Mouse (Mus musculus): ENCODE data around the gene Plac1.

Gene Plac1

DNA sequence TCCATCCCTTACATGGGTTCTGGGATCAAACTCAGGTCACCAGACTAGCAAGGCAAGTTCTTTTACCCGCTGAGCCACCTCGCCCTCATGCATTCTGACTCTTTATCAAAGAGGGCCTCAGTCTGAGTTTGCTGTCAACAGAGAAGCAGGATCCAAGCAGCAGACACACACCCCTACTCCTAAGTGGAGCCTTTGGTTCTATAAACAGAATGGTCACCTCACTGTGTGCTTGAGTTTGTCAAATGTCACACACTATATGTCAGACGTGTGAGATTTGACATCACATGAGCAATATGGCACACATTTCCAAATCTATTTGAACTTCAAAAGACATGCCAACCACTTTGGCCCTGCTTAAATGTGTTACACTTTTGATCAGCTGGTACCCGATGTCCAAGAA lies 42.2 kb downstream of the Plac1 start:
- DNase-seq (ENCODE audit: low spot score): no peak

DNA sequence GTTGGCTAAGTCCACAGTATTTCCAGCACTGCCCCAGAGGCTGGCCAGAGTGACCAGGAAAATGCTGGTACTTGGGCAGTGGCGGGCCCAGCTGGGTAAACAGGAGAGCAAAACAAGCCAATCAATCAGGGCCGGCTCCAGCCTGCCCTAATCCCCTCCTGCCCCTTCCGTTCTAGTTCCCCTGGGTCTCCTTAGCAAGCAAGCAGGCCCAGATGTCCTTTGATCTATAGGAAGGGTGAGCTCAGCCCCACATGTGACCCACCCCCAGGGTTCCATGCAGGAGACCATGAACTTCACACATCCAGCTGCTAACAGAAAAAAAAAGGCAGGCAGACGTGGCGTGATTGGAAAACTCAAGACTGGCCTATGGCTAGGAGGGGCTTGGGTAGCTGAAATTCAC lies 43.5 kb downstream of the Plac1 start:
- DNase-seq (ENCODE audit: low spot score): peak; percentile 44

DNA sequence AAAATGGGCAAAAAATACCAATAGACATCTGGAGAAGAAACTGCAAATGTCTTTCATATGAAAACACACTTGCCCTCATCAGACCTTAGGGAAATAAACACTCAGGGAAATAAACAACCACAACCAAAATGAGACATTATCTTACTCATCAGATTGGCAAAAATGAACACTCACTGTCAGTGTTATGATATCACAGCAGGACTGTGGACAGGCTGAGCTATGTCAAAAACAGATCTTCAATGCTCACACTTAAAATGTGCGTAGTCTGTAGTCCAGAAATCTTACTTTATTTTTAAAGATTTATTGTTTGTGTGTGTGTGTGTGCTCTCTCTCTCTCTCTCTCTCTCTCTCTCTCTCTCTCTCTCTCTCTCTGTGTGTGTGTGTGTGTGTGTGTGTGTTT lies 51.2 kb downstream of the Plac1 start:
- DNase-seq (ENCODE audit: low spot score): no peak

DNA sequence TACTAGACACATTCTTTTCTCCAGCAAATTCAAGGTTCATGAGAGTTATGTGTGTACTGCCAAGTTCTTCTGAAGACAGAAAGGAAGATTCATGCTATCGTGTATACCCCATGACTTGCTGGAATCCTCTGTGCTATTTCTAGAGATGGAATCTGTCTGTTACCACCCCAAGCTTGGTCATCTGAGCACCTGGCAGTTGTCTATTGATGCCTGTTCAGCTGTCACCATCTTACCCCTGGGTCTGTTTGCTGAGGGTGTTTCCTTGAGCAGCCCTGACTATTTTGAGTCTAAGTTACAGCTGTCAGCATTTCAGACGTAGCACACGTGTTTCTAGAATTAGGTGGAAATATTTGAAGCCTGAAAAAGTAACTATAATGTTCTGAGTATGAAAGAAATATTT lies 60.1 kb downstream of the Plac1 start:
- DNase-seq (ENCODE audit: low spot score): no peak

DNA sequence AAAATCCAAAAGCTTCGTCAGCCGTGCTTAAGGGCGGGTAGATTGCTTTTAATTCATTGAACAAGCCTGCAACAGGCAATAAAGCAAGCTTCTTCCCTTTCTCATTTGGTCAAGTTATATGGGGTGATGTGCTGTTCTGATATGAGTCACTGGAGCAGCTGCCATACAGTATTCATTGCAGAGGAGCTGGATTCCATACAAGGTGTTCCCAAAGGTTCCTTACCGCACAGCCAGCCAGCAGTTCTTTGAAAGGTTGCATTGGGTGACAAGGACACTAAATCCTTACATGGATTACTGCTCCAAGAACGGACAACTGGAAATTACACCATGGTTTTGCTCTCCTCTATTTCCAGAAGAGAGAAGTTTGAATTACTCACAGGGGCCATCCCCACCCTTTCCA lies 63.6 kb downstream of the Plac1 start:
- DNase-seq (ENCODE audit: low spot score): no peak

DNA sequence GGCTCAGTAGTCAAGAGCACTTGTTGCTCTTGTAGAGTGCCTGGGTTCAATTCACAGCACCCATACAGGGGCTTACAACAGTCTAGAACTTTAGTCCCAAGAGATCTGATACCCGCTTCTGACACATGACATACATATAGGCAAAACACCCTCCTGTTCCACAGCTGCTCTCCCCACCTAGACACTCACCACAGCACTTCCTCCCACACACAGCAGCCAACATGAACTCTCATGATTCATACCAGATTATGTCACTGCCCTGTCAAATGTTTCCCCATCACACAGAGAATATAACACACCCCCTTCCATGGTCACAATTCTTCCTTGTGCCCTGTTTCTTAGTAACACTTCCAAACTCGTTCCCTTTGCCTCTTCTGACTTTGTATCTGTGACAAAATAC lies 71.3 kb downstream of the Plac1 start:
- DNase-seq (ENCODE audit: low spot score): no peak

DNA sequence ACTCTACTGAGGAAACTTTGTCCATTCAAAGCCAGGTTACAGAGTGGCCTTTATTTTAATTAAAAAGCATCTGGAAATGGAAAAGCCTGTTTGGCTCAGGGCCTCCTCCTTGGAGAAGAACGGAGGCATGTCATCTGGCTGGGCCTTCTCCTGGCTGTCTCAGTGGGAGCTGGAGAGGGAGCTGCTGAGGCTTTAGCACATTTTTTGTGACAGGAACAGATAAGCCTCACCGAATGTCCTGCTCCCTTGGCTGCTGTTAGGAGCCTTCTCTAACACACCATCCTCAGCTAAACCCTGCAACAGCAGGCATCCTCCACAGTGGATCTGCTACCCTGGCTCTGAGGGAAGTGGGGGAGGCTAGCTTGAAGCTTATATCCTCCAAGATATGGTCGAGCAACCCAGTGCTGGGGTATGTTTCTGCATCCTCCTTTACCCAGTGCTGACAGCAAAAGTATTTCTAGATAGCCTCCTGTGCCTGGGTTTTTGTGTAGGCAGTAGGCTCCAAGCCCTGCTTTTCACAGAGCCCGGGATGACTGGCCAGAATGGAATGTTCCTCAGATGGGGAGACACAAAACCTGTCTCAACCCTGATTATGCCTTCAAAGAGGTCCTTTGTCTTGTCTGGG lies 72.9 kb downstream of the Plac1 start:
- DNase-seq (ENCODE audit: low spot score): peak; percentile 8

DNA sequence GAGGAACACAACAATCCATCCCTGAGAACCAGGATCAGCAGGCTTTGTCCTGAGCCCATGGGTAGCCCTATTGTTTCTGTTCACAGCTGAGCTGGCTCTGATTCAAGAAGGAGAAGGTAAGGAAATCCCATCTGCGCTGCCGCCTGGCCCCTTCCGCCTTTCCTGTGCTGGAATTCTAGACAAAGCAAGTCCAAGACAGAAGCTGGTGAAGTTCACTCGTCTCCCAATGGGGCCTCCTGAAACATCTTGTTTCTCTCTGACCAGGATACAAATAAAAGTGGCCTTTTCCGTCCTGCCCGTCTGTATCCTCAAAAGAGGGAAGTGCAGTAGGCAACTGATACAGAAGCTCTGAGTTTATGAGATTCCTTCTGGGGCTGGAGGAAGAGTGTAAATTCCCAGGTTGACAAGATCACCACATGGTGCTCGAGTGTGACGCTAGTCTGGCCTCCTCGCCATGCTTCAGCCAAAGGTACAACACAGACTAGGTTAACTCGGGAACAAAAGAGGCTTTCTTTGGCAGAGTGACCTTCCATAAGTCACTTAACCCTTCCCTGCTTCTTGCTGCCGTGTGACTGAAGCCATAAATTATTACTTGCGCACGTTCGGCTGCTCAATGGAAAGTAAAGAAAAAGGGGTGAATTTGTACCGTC lies 73.5 kb downstream of the Plac1 start:
- DNase-seq (ENCODE audit: low spot score): peak; percentile 50

DNA sequence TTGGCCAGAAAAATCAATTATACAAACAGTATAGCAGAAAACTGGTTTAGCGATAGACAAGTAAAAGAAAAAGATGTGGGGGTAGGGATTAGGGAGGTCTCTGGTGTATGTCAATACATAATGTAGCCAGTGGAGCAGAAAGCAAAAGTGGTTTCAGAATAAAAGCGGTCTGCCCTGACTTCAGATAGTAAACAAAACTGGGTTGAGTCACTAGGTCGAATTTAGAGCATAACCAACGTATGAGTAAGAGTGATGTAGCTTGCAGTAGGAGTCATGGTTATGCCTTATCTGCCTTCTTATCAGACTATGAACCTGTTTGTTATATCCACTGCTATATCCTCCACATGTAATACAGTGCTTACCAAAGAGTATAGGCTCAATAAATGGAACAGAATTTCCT lies 77.3 kb downstream of the Plac1 start:
- no peak for DNase-seq (ENCODE audit: low spot score)

DNA sequence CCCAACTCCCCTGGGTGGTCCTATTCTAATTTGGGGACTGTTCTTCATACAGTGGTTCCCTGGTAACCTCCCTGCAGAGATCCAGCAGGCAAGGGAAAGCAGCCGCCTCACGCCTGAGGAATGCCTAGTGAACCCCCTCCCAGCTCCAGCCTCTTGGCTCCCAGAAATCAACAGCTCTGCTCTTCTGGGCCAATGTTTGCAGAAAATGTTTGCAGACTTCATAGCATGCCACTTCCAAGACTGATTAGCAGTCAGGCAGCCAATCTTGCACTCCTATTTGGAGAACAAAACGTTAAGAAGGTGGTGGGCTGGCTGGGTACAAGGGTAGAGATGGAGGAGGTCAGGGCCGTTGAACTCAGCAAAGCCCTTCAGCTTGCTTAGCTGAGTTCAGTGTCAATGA lies 78.3 kb downstream of the Plac1 start:
- DNase-seq (ENCODE audit: low spot score): peak; percentile 8

DNA sequence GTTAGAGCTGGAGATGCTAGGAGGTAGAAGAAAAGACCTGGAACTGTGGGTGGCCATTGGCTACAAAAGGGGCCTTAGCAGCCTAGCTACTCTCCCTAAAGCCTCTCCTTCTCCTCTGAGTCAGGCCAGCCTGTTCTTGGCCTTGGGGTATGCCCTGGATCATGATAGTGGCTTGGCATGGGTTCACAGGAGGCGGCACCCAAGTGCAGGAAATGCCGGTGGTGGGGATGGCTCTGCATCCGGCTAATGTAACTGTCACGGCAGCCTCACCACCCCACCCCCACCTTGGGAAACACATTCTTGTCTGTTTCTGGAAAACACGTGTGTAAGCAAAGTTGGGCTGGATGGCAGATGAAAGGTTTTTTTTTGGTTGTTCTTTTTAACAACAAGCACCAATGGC lies 78.8 kb downstream of the Plac1 start:
- peak; percentile 32 for DNase-seq (ENCODE audit: low spot score)

DNA sequence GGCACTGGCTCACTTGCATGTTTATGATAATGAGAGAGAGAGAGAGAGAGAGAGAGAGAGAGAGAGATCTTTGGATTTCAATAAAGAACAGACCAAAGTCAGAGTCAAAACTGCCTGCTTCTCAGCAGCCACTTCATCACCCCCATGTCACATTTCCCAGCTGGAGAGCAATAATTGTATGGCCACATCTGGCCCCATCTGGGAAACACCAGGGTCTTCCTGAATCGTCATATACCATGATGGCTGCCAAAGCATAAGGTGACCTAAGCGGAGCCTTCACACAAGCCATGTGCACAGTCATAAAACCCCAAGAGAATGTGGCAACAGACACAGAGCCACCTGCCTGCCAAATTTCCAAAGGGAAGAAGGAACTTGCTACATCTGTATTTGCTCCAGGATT lies 91.9 kb downstream of the Plac1 start:
- DNase-seq (ENCODE audit: low spot score): no peak

DNA sequence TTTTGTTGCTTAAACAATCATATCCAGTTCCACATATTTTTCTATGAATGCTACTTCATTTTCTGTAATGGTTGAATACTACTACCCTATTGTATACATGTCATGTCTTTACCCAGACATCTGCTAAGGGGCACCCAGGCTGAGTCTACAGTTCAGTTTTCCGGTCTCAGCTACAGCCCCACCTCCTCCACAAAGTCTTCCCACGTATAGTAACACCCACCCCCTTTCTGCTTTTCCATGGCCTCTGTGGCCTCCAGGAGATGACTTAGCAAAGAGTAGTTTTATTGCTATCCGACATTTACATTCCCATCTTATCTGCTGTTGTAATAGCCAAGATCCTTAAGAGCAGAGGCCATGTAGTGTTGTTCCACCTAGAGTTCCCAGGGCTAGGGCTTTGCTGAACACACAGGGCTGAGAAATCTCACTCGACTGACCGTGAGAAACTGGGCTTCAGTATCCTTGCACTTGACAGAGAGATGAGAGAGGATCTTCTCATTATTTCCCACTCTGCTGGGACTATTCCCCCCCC lies 93.5 kb downstream of the Plac1 start:
- DNase-seq (ENCODE audit: low spot score): no peak

DNA sequence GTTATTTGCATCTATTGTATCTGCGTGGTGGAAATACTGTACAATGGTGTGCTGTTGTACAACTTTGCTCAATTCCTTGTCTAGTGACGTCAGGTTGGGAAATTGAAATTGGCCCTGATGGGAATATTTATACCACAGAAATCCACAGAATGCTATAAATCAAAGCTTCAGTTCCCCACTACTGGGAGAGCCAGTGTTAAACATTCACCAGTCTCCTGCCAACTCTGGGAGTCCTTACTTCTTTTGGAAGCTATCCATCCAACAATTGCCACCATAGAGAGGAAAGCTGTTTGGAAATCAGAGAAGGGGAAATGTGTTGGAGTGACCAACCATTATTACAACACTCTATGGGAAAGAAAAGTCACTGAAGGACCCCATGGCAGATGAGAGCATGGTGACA lies 100.3 kb downstream of the Plac1 start:
- no peak for DNase-seq (ENCODE audit: low spot score)

DNA sequence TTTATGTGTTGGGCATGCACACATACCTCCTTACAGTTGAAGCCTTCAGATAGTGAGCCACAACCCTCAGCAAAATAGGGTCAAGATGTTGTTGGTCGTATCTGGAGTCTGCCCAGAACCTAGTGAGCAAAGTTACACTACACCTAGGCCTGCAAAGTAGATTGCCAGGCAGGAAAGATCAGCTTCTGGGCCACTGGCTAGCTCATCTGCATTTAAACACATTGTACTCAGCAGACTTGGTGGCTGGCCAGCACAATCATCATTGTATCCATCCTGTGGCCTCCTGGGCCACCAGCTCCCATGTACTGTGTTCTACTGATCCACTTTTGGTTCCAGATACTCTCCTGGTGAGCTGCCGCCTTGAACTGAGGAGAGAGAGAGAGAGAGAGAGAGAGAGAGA lies 102.8 kb downstream of the Plac1 start:
- DNase-seq (ENCODE audit: low spot score): no peak

DNA sequence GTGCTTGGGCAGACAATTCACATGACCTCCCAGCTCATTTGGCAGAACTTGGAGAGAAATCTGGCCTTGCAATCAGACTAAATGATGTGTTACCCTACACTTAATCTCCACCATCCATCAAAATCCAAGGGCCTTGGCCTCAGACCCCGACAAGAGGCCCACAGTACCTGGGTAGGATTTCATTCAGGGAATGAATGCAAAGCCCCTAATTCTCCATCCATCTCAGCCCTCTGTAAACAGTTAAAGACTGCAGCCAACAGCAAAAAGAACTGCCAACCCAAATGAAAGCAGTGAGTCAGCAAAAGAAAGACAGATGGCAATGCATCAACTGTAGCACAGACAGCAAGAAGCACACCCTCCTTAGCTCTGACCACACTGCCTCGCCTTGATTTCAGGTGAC lies 110.4 kb downstream of the Plac1 start:
- no peak for DNase-seq (ENCODE audit: low spot score)

DNA sequence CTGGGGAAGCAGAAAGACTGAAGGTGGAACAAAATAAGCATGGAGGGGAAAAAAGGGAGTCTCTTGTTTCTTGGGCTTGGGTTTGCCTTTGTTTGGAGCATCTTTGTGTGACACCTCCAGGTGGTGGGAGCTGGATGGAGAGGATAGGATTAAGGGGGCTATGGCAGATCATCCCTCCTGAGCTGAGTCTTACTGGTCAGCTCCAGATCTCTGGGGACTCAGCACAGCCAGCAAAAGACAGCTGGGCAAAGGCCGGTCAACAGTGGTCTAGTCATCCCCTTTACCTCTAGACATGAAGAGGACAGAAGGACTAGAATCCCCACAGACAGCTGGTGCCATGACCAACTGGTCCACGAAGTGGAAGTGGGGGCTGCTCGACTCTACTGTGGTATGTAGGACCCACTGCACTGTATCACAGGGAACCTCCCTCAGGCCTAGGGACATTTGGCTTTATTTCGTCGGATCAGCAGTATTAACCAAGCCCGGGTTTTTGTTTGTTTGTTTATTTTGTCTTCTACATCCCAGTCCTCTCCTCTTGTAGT lies 113.3 kb downstream of the Plac1 start:
- DNase-seq (ENCODE audit: low spot score): no peak

DNA sequence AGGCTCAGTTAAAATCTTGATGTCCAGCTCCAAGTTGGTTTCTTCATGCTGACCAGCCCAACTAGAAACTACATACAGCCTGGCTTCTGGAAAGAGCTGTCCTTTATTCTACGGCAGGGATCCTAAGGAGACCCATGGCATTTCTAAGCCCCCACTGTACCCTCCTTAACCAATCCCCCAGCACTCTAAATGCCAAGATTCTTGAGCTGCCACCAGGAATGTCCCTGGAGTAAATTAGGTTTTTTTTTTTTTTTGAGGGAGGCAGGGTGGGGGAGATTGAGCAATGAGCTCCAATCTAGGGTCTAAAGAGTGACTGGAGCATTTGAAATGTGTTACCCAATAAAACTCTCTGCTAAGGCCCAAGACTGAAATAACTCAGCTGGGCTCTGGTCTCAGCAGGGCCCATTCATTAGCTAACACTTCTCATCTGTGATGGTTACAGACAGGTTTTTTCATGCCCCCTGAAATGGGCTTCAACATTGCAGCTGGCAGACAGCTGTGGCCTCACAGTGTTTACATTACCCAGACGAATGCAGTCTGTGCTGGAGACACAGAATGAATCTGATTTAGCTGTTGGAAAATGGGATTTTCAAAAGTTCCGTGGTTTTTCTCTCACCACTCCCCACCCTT lies 114.0 kb downstream of the Plac1 start:
- DNase-seq (ENCODE audit: low spot score): peak; percentile 46

DNA sequence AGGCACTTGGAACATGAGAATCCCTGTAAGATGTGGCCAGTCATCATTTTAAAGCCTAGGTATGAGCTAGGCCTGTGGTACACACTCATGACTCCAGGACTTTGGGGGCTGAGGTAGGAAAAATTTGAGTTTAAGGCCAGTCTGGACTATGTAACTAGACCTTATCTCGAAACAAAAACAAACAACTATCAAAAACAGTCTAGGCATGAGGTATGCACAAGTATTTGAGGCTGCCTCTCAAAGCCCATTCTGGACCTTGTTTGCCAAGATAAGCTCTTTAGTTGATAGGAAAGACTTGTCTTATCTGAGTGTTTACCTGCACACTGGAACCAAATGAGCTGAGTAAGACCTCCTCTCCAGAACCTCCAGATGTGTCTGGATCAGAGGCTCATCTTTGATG lies 116.3 kb downstream of the Plac1 start:
- no peak for DNase-seq (ENCODE audit: low spot score)

DNA sequence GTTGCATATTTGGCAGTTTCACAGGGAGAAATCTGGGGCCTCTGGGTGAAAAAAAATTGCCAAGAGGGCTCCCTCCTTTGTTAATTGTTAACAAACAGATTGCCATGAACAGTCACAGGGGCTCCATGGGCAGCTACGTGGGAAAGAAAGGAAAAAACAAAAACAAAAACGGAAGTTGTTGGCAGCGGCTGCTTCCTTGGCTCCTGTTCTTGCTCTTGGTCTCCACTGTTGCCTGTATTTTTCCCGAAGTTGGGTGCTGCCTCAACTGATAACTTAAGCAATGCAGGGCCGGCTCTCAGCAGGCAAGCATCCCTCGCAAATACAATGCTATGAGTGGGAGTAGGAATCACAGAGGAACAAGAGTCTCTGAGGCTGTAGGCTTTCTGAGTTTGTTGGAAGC lies 121.3 kb downstream of the Plac1 start:
- no peak for DNase-seq (ENCODE audit: low spot score)

DNA sequence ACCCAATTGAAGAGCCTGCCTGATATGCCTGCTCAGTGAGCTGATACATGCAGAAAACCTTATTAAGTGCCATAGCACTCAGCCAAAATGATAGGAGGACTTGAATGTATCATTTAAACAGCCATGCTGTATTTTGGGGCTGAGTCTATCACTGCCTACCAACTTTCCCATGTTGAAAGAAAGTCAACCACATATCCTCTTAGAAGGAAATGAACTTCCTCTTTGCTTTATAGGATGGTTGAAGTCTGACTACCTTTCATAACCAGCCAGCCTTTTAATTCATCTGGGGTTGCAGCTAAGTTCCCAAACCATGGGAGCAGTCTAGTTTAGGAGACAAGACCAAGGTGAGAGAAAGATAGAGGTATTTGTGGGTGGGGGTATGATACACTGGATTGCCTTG lies 121.9 kb downstream of the Plac1 start:
- no peak for DNase-seq (ENCODE audit: low spot score)

DNA sequence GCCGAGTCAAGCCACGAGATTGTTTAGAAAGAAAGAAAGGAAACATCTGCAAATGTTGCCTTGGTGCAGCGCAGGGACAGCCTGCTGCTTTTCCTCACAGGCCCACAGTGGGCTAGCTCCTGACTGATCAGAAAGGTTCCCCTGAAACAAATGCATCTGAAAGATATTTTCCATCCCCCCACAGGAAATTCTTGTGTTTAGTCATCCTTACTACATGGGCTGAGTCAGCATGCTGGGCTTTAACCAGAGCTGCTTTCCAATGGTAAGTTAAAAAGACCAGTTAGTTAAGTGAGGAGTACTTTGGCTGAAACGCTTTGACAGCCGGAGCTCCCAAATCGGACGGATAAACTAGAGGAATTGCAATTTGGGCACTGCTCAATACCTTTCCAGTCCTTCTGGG lies 124.9 kb downstream of the Plac1 start:
- no peak for DNase-seq (ENCODE audit: low spot score)

DNA sequence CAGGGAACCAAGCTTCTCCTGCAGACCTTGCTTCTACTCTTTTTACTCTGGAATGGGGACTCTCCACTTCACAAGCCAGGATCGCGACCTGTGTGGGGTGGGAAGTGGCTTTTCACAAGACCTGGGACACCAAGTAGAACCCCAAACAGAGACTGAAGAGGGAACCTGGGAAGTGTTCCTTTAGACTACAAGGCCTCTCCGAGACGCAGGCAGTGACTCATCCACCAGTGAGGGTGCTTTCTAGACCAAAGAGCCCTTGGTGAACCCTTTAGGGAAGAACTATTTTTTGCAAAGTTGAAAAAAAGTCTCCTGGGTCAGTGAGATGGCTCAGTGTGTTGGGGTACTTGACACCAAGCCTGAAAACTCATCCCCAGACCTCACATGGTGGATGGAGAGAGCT lies 129.8 kb downstream of the Plac1 start:
- DNase-seq (ENCODE audit: low spot score): no peak

Data from embryo, embryonic 10.5 days (tissue).